9 mouse cellular contexts compared by ENCODE assay signal in the genomic region with DNA sequence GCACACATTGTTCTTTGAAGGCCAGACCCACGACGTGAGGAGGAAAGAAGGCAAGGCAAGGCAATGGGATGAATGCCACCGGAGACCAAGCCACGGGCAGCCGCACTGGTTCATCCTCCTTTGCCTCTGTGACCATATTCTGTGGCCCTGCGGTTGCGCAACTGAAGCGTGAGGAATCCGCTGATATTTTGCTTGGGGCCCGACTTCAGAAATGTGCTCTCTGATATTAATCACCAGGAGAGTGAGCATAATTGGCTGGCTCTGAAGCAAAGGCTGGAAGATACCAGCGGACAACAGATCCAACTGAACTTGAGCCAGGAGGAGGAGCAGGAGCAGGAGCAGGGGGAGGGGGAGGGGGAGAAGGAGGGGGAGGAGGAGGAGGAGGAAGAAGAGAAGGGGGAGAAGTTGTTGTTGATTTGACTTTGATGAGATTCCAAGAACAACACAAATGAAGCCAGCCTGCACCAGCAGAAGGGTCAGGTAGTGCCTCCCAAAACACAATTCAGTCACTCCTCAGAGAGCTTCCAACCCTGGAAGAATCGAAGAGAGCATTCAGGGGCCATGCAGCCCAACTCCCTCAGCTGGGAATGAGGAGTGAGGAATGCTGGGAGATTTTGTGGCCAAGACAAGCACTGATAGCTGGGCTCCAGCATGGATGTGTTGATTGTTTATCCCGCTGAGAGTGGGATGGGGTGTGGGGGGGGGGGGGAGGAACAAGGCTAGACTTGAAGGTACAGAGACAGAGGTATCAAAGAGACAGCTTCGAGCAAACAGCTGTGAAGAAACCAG. TPM values are rescaled to one million over a fixed set of nuclear protein-coding genes. Genes with fewer than 3 reads are reported as not detected.
A peak's percentile ranks its signal among the peaks of the same experiment; 100 is the strongest.
DNase-seq lines count a peak whose midpoint lies in the region; ATAC-seq and TF ChIP-seq lines count a peak whose summit lies in the region.
"Had no signal": no experiment of that assay in that cellular context is flagged by ENCODE, and none has a peak within 500 bp of the region (broad histone marks: within the 10 kb centered on the region; RNA-seq: fewer than 3 reads in every experiment).

No protein-coding gene starts in this region.

- no peak overlapping the region for H3K4me3 ChIP-seq in thymus, adult 2 months (ENCODE audit: control insufficient read depth, insufficient read depth, low read length)
- no peak overlapping the region for H3K4me3 ChIP-seq in intestine, embryonic 15.5 days (replicated peaks)
- H3K4me3 ChIP-seq: limb, embryonic 13.5 days had no signal

- no peak for ATAC-seq in intestine, embryonic 15.5 days

- intact Hi-C loops in heart, postnatal 10 days (cut with DNase I), result no loop called here

- H3K4me2 ChIP-seq in intestine, embryonic 15.5 days (replicated peaks), result no peak overlapping the region
- H3K4me2 ChIP-seq: limb, embryonic 13.5 days had no signal

- H3K9ac ChIP-seq in intestine, embryonic 15.5 days, result no peak overlapping the region
- H3K9ac ChIP-seq: limb, embryonic 13.5 days had no signal

- TF ChIP-seq POLR2A in thymus, adult 2 months (IDR thresholded peaks at IDR 0.05; ENCODE audit: control insufficient read depth, extremely low read depth, insufficient read depth, low read length, poor library complexity), result no peak

- H3K4me1 ChIP-seq in thymus, adult 2 months (replicated peaks; ENCODE audit: control insufficient read depth, insufficient read depth, low read length), result peaks cover 25% of the 10 kb centered on the region
- no peaks in the 10 kb centered on the region for H3K4me1 ChIP-seq in intestine, embryonic 15.5 days (replicated peaks)
- H3K4me1 ChIP-seq: limb, embryonic 13.5 days had no signal

- WGBS in thymus, adult 2 months, result 70% methylated on average over 14 of the region's 14 CpGs
- 75% methylated on average over 14 of the region's 14 CpGs for WGBS in intestine, embryonic 15.5 days

- H3K9me3 ChIP-seq in intestine, embryonic 15.5 days, result no peaks in the 10 kb centered on the region
- H3K9me3 ChIP-seq: limb, embryonic 13.5 days had no signal

- no peaks in the 10 kb centered on the region for H3K36me3 ChIP-seq in thymus, adult 2 months (ENCODE audit: control insufficient read depth, insufficient read depth, low read length)
- H3K36me3 ChIP-seq in intestine, embryonic 15.5 days, result no peaks in the 10 kb centered on the region
- H3K36me3 ChIP-seq: limb, embryonic 13.5 days had no signal

- H3K27me3 ChIP-seq in thymus, adult 2 months (ENCODE audit: control insufficient read depth, insufficient read depth, low read length), result no peaks in the 10 kb centered on the region
- H3K27me3 ChIP-seq in intestine, embryonic 15.5 days (replicated peaks), result no peaks in the 10 kb centered on the region
- H3K27me3 ChIP-seq: limb, embryonic 13.5 days had no signal

- peak overlapping the region; percentile 31; the same call in 1 of the 2 replicates for H3K27ac ChIP-seq in thymus, adult 2 months (ENCODE audit: control insufficient read depth, insufficient read depth, low read length)
- H3K27ac ChIP-seq in intestine, embryonic 15.5 days, result no peak overlapping the region
- H3K27ac ChIP-seq: limb, embryonic 13.5 days had no signal

- DNase-seq in cerebellum, adult 11-12 months, result peak; percentile 52
- no peak for DNase-seq in cerebellum, postnatal 4 days (ENCODE audit: low spot score in 2 of 2)
- DNase-seq in thymus, adult 2 months, result no peak
- no peak for DNase-seq in thymus, postnatal 14 days
- DNase-seq in heart, postnatal 10 days, result peak; percentile 41 to 46
- peak; percentile 18 for DNase-seq in ovary, postnatal 14 days (ENCODE audit: low spot score)
- DNase-seq in thymus, postnatal 36 days, result no peak

- TF ChIP-seq CTCF in thymus, adult 2 months (IDR thresholded peaks at IDR 0.05; ENCODE audit: borderline replicate concordance, control insufficient read depth, extremely low read depth, insufficient read depth, low read length, poor library complexity), result no peak

RNA-seq across cellular contexts. Expression of gene Twsg1, which starts 6.2 kb away (rescaled TPM):
- polyA plus RNA-seq in thymus, adult 2 months (2012; rRNA removed), result 33.9 and 35.2 TPM in 2 replicates
- 10 to 100 TPM; 67.5 to 71.5 TPM for total RNA-seq in heart, postnatal 10 days (2021)
- 74.6 and 82.4 TPM in 2 replicates for polyA plus RNA-seq in intestine, embryonic 15.5 days (2015; fragmentation: Nextera tagmentation; extraction: Ambion mirVana)

Comparison
In these comparisons a context has a peak if more than half of its experiments do, and no peak if none do; other contexts are left out.
1. DNase-seq: peak in cerebellum, adult 11-12 months (single experiment), heart, postnatal 10 days (2 of 2) and ovary, postnatal 14 days (single experiment); none in cerebellum, postnatal 4 days (0 of 2), thymus, adult 2 months (single experiment), thymus, postnatal 14 days (single experiment) and thymus, postnatal 36 days (0 of 2).